17 mouse cellular contexts compared by ENCODE assay signal in genomic region chr9:78558586-78559214, GRCm38 (mm10). TPM values are rescaled to one million over a fixed set of nuclear protein-coding genes. Genes with fewer than 3 reads are reported as not detected.
DNase-seq lines count a peak whose midpoint lies in the region; ATAC-seq and TF ChIP-seq lines count a peak whose summit lies in the region.
"Had no signal": no experiment of that assay in that cellular context is flagged by ENCODE, and none has a peak within 500 bp of the region (broad histone marks: within the 10 kb centered on the region; RNA-seq: fewer than 3 reads in every experiment).

No protein-coding gene starts in this region.

- 78% methylated on average over 8 of the region's 8 CpGs for WGBS in kidney, embryonic 16.5 days
- WGBS in midbrain, postnatal 0 days: 87% methylated on average over 8 of the region's 8 CpGs

- H3K9me3 ChIP-seq in kidney, embryonic 16.5 days (ENCODE audit: low read length): no peaks in the 10 kb centered on the region
- H3K9me3 ChIP-seq in midbrain, postnatal 0 days (ENCODE audit: low read length): no peaks in the 10 kb centered on the region
- H3K9me3 ChIP-seq: embryonic facial prominence, embryonic 12.5 days; neural tube, embryonic 12.5 days had no signal

- H3K36me3 ChIP-seq in kidney, embryonic 16.5 days (ENCODE audit: insufficient read depth, low read length): no peaks in the 10 kb centered on the region
- peaks cover 9% of the 10 kb centered on the region; the same call in 1 of the 2 replicates for H3K36me3 ChIP-seq in midbrain, postnatal 0 days (ENCODE audit: insufficient read depth, low read length)

- H3K27me3 ChIP-seq in kidney, embryonic 16.5 days (ENCODE audit: insufficient read depth, low read length): no peaks in the 10 kb centered on the region
- H3K27me3 ChIP-seq in midbrain, postnatal 0 days (ENCODE audit: insufficient read depth, low read length): no peaks in the 10 kb centered on the region
- H3K27me3 ChIP-seq: embryonic facial prominence, embryonic 12.5 days; neural tube, embryonic 12.5 days had no signal

- intact Hi-C loops in heart, postnatal 14 days (cut with DNase I): no loop called here

- TF ChIP-seq CTCF in midbrain, postnatal 0 days (IDR thresholded peaks at IDR 0.05): no peak

- DNase-seq in heart, postnatal 4 days: peak; percentile 25
- DNase-seq in heart, postnatal 14 days: no peak
- peak; percentile 49 for DNase-seq in adrenal gland, postnatal 10 days
- DNase-seq in midbrain, postnatal 0 days (ENCODE audit: low spot score): no peak
- no peak for DNase-seq in thymus, postnatal 36 days
- DNase-seq in spleen, adult 12 weeks (ENCODE audit: low spot score): no peak
- DNase-seq: cerebellum, adult 9-10 months; layer of hippocampus, postnatal 36 days had no signal

- ATAC-seq in kidney, embryonic 16.5 days (ENCODE audit: low FRiP score, low TSS enrichment): peak; percentile 76; the same call in 1 of the 2 replicates
- peak; percentile 79 for ATAC-seq in megakaryocyte progenitor cell, adult 5-6 weeks (replicated peaks; ENCODE audit: poor library complexity)
- no peak for ATAC-seq in midbrain, postnatal 0 days (ENCODE audit: low FRiP score)
- ATAC-seq: forebrain, embryonic 16.5 days had no signal

- no peak overlapping the region for H3K4me3 ChIP-seq in kidney, embryonic 16.5 days (ENCODE audit: low read length)
- H3K4me3 ChIP-seq in midbrain, postnatal 0 days (ENCODE audit: low read depth, low read length): no peak overlapping the region
- H3K4me3 ChIP-seq: embryonic facial prominence, embryonic 12.5 days; neural tube, embryonic 12.5 days had no signal

- no peak overlapping the region for H3K9ac ChIP-seq in kidney, embryonic 16.5 days (replicated peaks; ENCODE audit: low read length)
- H3K9ac ChIP-seq in midbrain, postnatal 0 days (replicated peaks; ENCODE audit: low read length, poor library complexity, severe bottlenecking): no peak overlapping the region
- H3K9ac ChIP-seq: embryonic facial prominence, embryonic 12.5 days; neural tube, embryonic 12.5 days had no signal

- no peak overlapping the region for H3K4me2 ChIP-seq in kidney, embryonic 16.5 days (replicated peaks; ENCODE audit: low read depth, low read length)
- H3K4me2 ChIP-seq in midbrain, postnatal 0 days (ENCODE audit: low read depth, low read length, poor library complexity, severe bottlenecking): no peak overlapping the region
- H3K4me2 ChIP-seq: embryonic facial prominence, embryonic 12.5 days; midbrain, embryonic 11.5 days; neural tube, embryonic 12.5 days had no signal

- no peaks in the 10 kb centered on the region for H3K4me1 ChIP-seq in kidney, embryonic 16.5 days (ENCODE audit: insufficient read depth, low read length)
- no peaks in the 10 kb centered on the region for H3K4me1 ChIP-seq in midbrain, postnatal 0 days (ENCODE audit: insufficient read depth, low read length)
- H3K4me1 ChIP-seq: embryonic facial prominence, embryonic 12.5 days; neural tube, embryonic 12.5 days had no signal

- no peak overlapping the region for H3K27ac ChIP-seq in kidney, embryonic 16.5 days (ENCODE audit: low read length)
- H3K27ac ChIP-seq in midbrain, postnatal 0 days (ENCODE audit: low read depth, low read length): no peak overlapping the region
- H3K27ac ChIP-seq: embryonic facial prominence, embryonic 12.5 days; neural tube, embryonic 12.5 days had no signal

RNA-seq across cellular contexts. Expression of gene Slc17a5, which starts 29.1 kb away (rescaled TPM):
- 1 to 10 TPM; 6.9 to 7.2 TPM for total RNA-seq in heart, postnatal 4 days (2021)
- 1 to 10 TPM; 5.7 to 6.9 TPM for total RNA-seq in heart, postnatal 14 days (2021)
- total RNA-seq in adrenal gland, postnatal 10 days (2021): 10 to 100 TPM; 10.2 to 11.2 TPM
- polyA plus RNA-seq in kidney, embryonic 16.5 days (2015; fragmentation: Nextera tagmentation; extraction: Ambion mirVana): 18.9 and 19.1 TPM in 2 replicates
- 9.7 and 10.0 TPM in 2 replicates for total RNA-seq in megakaryocyte progenitor cell, adult 5-6 weeks (2015)
- 6.6 and 7.0 TPM in 2 replicates for total RNA-seq in megakaryocyte progenitor cell, adult 5-6 weeks (2017)
- 14.7 and 15.1 TPM in 2 replicates for total RNA-seq in midbrain, postnatal 0 days (2014; rRNA removed)
- polyA plus RNA-seq in midbrain, postnatal 0 days (2015; fragmentation: Nextera tagmentation; extraction: Ambion mirVana): 12.8 and 16.8 TPM in 2 replicates

RNA-seq across cellular contexts. Expression of gene Cd109, which starts 56.6 kb away (rescaled TPM):
- total RNA-seq in heart, postnatal 4 days (2021): 10 to 100 TPM; 12.5 to 13.7 TPM
- 1 to 10 TPM; 7.0 to 7.1 TPM for total RNA-seq in heart, postnatal 14 days (2021)
- 1 to 10 TPM; 7.4 to 7.6 TPM for total RNA-seq in adrenal gland, postnatal 10 days (2021)
- 6.1 and 6.9 TPM in 2 replicates for polyA plus RNA-seq in kidney, embryonic 16.5 days (2015; fragmentation: Nextera tagmentation; extraction: Ambion mirVana)
- total RNA-seq in megakaryocyte progenitor cell, adult 5-6 weeks (2015): 0.05 and 0.17 TPM in 2 replicates
- total RNA-seq in megakaryocyte progenitor cell, adult 5-6 weeks (2017): not detected in 2 replicates
- total RNA-seq in midbrain, postnatal 0 days (2014; rRNA removed): 2.4 and 4.2 TPM in 2 replicates
- polyA plus RNA-seq in midbrain, postnatal 0 days (2015; fragmentation: Nextera tagmentation; extraction: Ambion mirVana): 0.86 and 1.1 TPM in 2 replicates
- total RNA-seq: granulocyte monocyte progenitor cell, adult 5-6 weeks; hematopoietic stem cell, adult 5-6 weeks; liver, adult 2 months had no signal
- polyA plus RNA-seq: liver, adult 2 months had no signal

Comparison
In these comparisons a context has a peak if more than half of its experiments do, and no peak if none do; other contexts are left out.
1. DNase-seq: peak in heart, postnatal 4 days (single experiment) and adrenal gland, postnatal 10 days (single experiment); none in heart, postnatal 14 days (0 of 2), midbrain, postnatal 0 days (single experiment), thymus, postnatal 36 days (0 of 2) and spleen, adult 12 weeks (single experiment).